Mouse (Mus musculus): ENCODE measurements at regions not wholly inside any gene's neighbourhood (a gene's known extent, or its start where the extent isn't known, plus 50 kb on each side); places are given as distances from the start of the nearest gene placed in this dataset.

DNA sequence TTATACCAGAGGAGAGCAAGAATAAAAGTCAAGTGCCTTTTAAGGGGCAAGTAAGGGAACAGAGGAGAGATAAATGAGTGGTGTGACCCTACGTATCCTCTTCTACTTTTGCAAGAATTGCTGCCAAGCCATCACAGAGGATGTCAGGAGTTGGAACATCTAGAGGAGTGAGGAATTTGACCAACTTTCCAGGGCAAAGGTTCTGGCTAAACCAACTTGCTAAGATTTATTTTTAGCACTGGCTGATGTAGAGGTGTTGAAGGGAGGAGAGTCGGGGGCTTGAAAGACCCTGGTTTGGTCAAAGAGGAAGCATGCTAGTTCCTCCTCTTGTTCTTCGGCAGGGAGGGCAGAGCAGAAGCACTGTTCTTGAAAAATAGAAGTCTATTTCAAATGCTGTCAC is 113.8 kb upstream of the Dcbld2 start:
- Histone ChIP-seq H3K4me1 (ENCODE audit: control insufficient read depth, insufficient read depth, low read length) (no peaks in the 10 kb centered on the region), H3K27ac (ENCODE audit: insufficient read depth, low read length) (no peak overlapping the region), H3K4me3 (replicated peaks; ENCODE audit: insufficient read depth, low read depth, low read length) (no peak overlapping the region), H3K27me3 (ENCODE audit: control insufficient read depth, insufficient read depth, low read length) (no peaks in the 10 kb centered on the region)
- WGBS = 68% methylated on average over 3 of the region's 3 CpGs
- no peak for TF ChIP-seq CTCF (IDR thresholded peaks at IDR 0.05; ENCODE audit: borderline replicate concordance, insufficient read depth, low read depth, low read length)
- TF ChIP-seq POLR2A (IDR thresholded peaks at IDR 0.05; ENCODE audit: borderline replicate concordance, insufficient read depth, low read length) = no peak
- no peak for DNase-seq

DNA sequence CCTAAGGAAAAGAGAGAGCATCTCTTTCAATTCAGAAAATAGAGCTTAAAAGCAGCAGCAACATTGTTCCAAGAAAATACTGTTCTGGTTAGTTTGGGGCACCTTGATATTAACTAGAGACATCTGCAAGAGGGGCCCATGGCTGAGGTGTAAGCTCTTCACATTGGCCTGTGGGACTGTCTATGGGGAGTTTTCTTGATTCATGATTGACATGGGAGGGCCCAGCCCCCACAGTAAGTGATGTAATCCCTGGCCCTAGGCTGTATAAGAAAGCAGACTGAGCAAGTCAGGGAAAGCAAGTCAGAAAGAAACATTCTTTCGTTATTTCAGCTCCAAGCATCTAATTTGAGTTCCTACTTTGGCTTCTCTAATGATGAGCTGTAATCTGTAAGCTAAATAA is 113.1 kb upstream of the Dcbld2 start:
- DNase-seq = no peak
- WGBS = 78% methylated on average over 1 of the region's 1 CpGs
- Histone ChIP-seq H3K27ac (ENCODE audit: insufficient read depth, low read length) (no peak overlapping the region), H3K4me1 (ENCODE audit: control insufficient read depth, insufficient read depth, low read length) (no peaks in the 10 kb centered on the region), H3K4me3 (replicated peaks; ENCODE audit: insufficient read depth, low read depth, low read length) (no peak overlapping the region), H3K27me3 (ENCODE audit: control insufficient read depth, insufficient read depth, low read length) (no peaks in the 10 kb centered on the region)
- TF ChIP-seq CTCF (IDR thresholded peaks at IDR 0.05; ENCODE audit: borderline replicate concordance, insufficient read depth, low read depth, low read length) (no peak), POLR2A (IDR thresholded peaks at IDR 0.05; ENCODE audit: borderline replicate concordance, insufficient read depth, low read length) (no peak)

GRCm38 (mm10) chr16:58299495-58299894 is 108.7 kb upstream of the Dcbld2 start:
- peak; percentile 25 for DNase-seq
- TF ChIP-seq CTCF (IDR thresholded peaks at IDR 0.05; ENCODE audit: borderline replicate concordance, insufficient read depth, low read depth, low read length) = peak; percentile 51
- TF ChIP-seq POLR2A (IDR thresholded peaks at IDR 0.05; ENCODE audit: borderline replicate concordance, insufficient read depth, low read length) = no peak
- Histone ChIP-seq H3K4me1 (ENCODE audit: control insufficient read depth, insufficient read depth, low read length) (no peaks in the 10 kb centered on the region), H3K27ac (ENCODE audit: insufficient read depth, low read length) (no peak overlapping the region), H3K27me3 (ENCODE audit: control insufficient read depth, insufficient read depth, low read length) (no peaks in the 10 kb centered on the region), H3K4me3 (replicated peaks; ENCODE audit: insufficient read depth, low read depth, low read length) (no peak overlapping the region)
- 12% methylated on average over 4 of the region's 4 CpGs for WGBS

GRCm38 (mm10) chr16:58300098-58300497 is 108.1 kb upstream of the Dcbld2 start:
- H3K27me3 ChIP-seq (ENCODE audit: control insufficient read depth, insufficient read depth, low read length) = no peaks in the 10 kb centered on the region
- no peak overlapping the region for H3K27ac ChIP-seq (ENCODE audit: insufficient read depth, low read length)
- no peak for DNase-seq
- WGBS = 90% methylated on average over 6 of the region's 6 CpGs
- H3K4me3 ChIP-seq (replicated peaks; ENCODE audit: insufficient read depth, low read depth, low read length) = no peak overlapping the region
- TF ChIP-seq POLR2A (IDR thresholded peaks at IDR 0.05; ENCODE audit: borderline replicate concordance, insufficient read depth, low read length) = no peak
- no peak for TF ChIP-seq CTCF (IDR thresholded peaks at IDR 0.05; ENCODE audit: borderline replicate concordance, insufficient read depth, low read depth, low read length)
- H3K4me1 ChIP-seq (ENCODE audit: control insufficient read depth, insufficient read depth, low read length) = no peaks in the 10 kb centered on the region

DNA sequence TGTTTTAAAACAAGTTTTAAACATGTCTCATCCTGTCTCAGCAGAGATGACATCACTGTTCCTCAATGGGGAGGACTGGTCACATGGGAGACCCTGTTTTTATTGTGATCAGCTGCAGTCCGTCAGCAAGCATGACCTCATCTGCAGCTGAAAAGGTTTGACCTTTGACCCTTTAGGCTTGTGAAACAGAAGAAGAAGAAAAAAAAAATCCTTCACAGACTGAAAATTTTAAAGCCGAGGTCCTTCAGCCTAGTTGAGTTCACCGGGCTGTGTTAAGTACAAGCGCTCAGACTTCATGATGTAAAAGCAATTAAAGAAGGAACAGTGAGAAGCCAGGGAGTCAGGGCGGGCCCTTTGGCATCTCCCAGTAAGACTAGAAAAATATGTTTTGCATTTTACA is 104.7 kb upstream of the Dcbld2 start:
- Histone ChIP-seq H3K27me3 (ENCODE audit: control insufficient read depth, insufficient read depth, low read length) (no peaks in the 10 kb centered on the region), H3K4me3 (replicated peaks; ENCODE audit: insufficient read depth, low read depth, low read length) (no peak overlapping the region), H3K27ac (ENCODE audit: insufficient read depth, low read length) (no peak overlapping the region), H3K4me1 (ENCODE audit: control insufficient read depth, insufficient read depth, low read length) (no peaks in the 10 kb centered on the region)
- TF ChIP-seq POLR2A (IDR thresholded peaks at IDR 0.05; ENCODE audit: borderline replicate concordance, insufficient read depth, low read length) (no peak), CTCF (IDR thresholded peaks at IDR 0.05; ENCODE audit: borderline replicate concordance, insufficient read depth, low read depth, low read length) (no peak)
- no peak for DNase-seq
- 35% methylated on average over 5 of the region's 5 CpGs for WGBS

GRCm38 (mm10) chr16:58316889-58317455 is 91.3 kb upstream of the Dcbld2 start:
- Histone ChIP-seq H3K27me3 (ENCODE audit: control insufficient read depth, insufficient read depth, low read length) (no peaks in the 10 kb centered on the region), H3K27ac (ENCODE audit: insufficient read depth, low read length) (no peak overlapping the region), H3K4me3 (replicated peaks; ENCODE audit: insufficient read depth, low read depth, low read length) (no peak overlapping the region), H3K4me1 (ENCODE audit: control insufficient read depth, insufficient read depth, low read length) (no peaks in the 10 kb centered on the region)
- no peak for TF ChIP-seq POLR2A (IDR thresholded peaks at IDR 0.05; ENCODE audit: borderline replicate concordance, insufficient read depth, low read length)
- no peak for TF ChIP-seq CTCF (IDR thresholded peaks at IDR 0.05; ENCODE audit: borderline replicate concordance, insufficient read depth, low read depth, low read length)
- 80% methylated on average over 6 of the region's 6 CpGs for WGBS
- no peak for DNase-seq

DNA sequence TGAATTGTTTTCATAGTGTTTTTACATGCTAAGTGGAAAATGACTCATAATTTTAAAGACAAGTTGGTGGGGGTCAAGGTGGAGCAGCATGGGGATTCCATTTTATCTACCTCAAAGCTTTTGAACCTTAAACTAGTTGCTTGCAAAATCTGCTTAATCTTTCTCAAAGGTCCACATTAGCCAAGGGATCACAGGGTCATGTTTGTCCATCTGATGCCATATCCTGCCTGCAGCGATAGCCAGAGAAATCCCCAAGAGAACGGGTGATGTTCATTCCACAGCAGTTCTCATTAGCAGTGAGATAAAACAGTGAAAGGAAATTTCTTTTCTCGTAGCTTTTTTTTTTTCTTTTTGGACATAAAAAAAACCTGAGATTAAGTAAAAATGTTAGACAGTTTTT is 77.2 kb upstream of the Dcbld2 start:
- Histone ChIP-seq H3K27ac (ENCODE audit: insufficient read depth, low read length) (no peak overlapping the region), H3K4me3 (replicated peaks; ENCODE audit: insufficient read depth, low read depth, low read length) (no peak overlapping the region), H3K27me3 (ENCODE audit: control insufficient read depth, insufficient read depth, low read length) (no peaks in the 10 kb centered on the region), H3K4me1 (ENCODE audit: control insufficient read depth, insufficient read depth, low read length) (no peaks in the 10 kb centered on the region)
- 78% methylated on average over 3 of the region's 3 CpGs for WGBS
- no peak for TF ChIP-seq CTCF (IDR thresholded peaks at IDR 0.05; ENCODE audit: borderline replicate concordance, insufficient read depth, low read depth, low read length)
- TF ChIP-seq POLR2A (IDR thresholded peaks at IDR 0.05; ENCODE audit: borderline replicate concordance, insufficient read depth, low read length) = no peak
- DNase-seq = no peak

DNA sequence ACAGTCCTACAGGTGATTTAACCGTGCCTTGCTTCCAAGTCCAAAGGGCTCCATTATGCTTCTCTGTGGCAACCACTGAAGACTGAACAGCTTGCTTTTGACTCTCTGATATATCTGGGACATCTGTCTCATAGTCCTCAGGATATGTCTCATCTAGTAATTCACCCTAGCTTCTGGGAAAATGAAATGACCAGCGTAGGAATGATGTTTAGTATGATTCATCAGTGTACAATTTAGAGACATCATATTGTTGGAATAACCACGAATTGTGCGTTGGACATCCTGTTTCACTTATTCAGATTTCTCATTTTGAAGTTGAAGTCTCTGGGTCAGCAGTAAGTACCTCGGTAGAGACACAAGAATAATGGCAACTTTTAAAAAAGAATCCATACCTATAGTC is 64.3 kb upstream of the Dcbld2 start:
- 86% methylated on average over 5 of the region's 5 CpGs for WGBS
- no peak for DNase-seq
- TF ChIP-seq POLR2A (IDR thresholded peaks at IDR 0.05; ENCODE audit: borderline replicate concordance, insufficient read depth, low read length) (no peak), CTCF (IDR thresholded peaks at IDR 0.05; ENCODE audit: borderline replicate concordance, insufficient read depth, low read depth, low read length) (no peak)
- Histone ChIP-seq H3K27me3 (ENCODE audit: control insufficient read depth, insufficient read depth, low read length) (no peaks in the 10 kb centered on the region), H3K27ac (ENCODE audit: insufficient read depth, low read length) (no peak overlapping the region), H3K4me3 (replicated peaks; ENCODE audit: insufficient read depth, low read depth, low read length) (no peak overlapping the region), H3K4me1 (ENCODE audit: control insufficient read depth, insufficient read depth, low read length) (no peaks in the 10 kb centered on the region)
